Mouse (Mus musculus) small intestine, adult 2 months (tissue): Measurements from ENCODE around the gene Gm5767.

Experiments used
- CTCF ChIP-seq: fragments of 200-500 bp; IDR thresholded peaks from 2 replicates; pipeline ENCODE4 v1.5.1; 2012; ENCODE audit warnings: low read depth, mild to moderate bottlenecking, control low read depth, inconsistent platforms, low read length, moderate library complexity, mixed read lengths; ENCODE audit not compliant: insufficient replicate concordance, insufficient read length; ENCODE audit errors: extremely low read depth
- POLR2A ChIP-seq: fragments of 200-500 bp; IDR thresholded peaks from 2 replicates; pipeline ENCODE4 v1.6.1; 2012; ENCODE audit warnings: low read depth, mild to moderate bottlenecking, control low read depth, inconsistent platforms, low read length, moderate library complexity

GRCm38 (mm10) chr16:8669432-8669831 lies 11.1 kb upstream of the Gm5767 start:
- TF ChIP-seq POLR2A, result no peak
- no peak for TF ChIP-seq CTCF
